Mouse (Mus musculus) skeletal muscle tissue, postnatal 0 days (tissue): ENCODE data around the gene Gm11938. TPM values are rescaled to one million over a fixed set of nuclear protein-coding genes. Genes with fewer than 3 reads are reported as not detected.

ENCODE experiments used
- polyA plus RNA-seq: library from polyadenylated mRNA; unstranded; fragments of >200 nt; fragmentation: Nextera tagmentation; extraction: Ambion mirVana; gene quantifications from 2 replicates; pipeline ENCODE4 v1.2.1, GENCODE M21; 2015

Gm11938 gene
- polyA plus RNA-seq = not detected in 2 replicates

GRCm38 (mm10) chr11:99603208-99603607 is at the start of gene Gm11938:
Gene Gm11938 (minus strand): TSS chr11:99603308.

GRCm38 (mm10) chr11:99650136-99650535 is 47.0 kb upstream of the Gm11938 start, which contains the start of gene Gm11555:
Gene Gm11555 (minus strand): TSS chr11:99650236.

DNA sequence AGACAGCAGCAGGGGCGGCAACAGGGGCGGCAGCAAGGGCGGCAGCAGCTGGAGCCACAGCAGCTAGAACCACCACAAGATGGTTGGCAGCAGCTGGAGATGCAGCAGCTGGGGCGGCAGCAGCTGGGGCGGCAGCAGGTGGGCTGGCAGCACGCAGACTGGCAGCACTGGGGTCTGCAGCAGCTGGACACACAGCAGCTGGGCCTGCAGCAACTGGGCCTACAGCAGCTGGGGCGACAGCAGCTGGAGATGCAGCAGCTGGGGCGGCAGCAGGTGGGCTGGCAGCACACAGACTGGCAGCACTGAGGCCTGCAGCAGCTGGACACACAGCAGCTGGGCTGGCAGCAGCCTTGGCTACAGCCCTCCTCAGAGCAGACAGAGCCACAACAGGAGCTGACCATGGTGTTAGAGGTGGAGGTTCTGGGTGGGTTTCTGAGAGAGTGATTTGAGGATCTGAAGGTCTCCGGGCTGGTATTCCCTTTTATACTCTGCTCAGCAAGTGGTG is 40.6 kb upstream of the Gm11938 start, which contains the start of gene Krtap4-7:
Krtap4-7 (minus strand) TSS at position 455 of the 505 bp plus-strand sequence.

DNA sequence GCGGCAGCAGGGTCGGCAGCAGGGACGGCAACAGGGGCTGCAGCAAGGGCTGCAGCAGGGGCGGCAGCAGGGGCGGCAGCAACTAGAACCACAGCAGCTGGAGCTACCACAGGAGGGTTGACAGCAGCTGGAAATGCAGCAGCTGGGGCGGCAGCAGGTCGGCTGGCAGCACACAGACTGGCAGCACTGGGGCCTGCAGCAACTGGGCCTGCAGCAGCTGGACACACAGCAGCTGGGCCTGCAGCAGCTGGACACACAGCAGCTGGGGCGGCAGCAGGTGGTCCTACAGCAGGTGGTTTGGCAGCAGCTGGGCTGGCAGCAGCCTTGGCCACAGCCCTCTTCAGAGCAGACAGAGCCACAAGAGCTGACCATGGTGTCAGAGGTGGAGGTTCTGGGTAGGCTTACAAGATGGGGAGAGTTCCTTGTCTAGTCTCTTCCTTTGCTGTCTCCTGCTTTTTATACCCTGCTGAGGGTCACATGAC is 31.6 kb upstream of the Gm11938 start, which contains the start of gene Krtap4-2:
Krtap4-2 (minus strand) TSS at position 432 of the 482 bp plus-strand sequence.

DNA sequence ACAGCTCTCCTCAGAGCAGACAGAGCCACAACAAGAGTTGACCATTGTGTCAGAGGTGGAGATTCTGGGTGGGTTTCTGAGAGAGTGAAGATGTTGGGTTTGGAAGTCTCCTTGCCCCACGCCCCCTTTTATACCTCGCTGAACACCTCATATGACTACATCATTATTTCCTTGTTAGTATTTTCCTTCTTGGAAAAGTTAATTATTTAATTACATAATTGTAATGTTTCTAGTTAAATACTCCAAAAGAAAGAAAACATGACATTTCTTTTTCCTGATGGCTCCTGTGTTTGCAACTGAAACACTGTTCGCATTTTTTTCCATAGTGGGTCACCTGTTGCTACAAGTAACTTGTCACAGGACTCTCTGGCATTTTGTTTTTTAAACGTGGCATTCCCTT is 25.0 kb upstream of the Gm11938 start, which contains the start of gene Krtap4-1:
Krtap4-1 (minus strand) TSS at position 101 of the 400 bp plus-strand sequence.

DNA sequence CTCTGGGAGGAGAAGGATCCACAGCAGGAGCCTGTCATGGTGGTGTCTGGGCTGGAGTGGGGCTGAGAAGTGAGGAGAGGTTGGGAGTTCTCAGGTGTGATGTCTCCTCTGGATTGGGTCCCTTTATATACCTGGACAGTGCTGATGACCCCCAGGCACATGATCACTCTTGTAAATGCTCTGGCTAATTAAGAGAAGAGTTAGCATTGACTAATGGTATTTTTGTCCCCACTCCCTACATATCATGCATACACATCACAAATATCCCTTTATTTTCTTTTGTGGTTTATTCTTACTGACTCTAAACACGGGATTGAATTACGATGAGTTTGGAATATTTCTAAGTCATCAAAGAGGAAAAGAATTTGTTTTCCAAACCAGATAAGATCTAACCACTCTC is 17.2 kb upstream of the Gm11938 start, which contains the start of gene Gm11562:
Gm11562 (minus strand) TSS at position 101 of the 400 bp plus-strand sequence.

DNA sequence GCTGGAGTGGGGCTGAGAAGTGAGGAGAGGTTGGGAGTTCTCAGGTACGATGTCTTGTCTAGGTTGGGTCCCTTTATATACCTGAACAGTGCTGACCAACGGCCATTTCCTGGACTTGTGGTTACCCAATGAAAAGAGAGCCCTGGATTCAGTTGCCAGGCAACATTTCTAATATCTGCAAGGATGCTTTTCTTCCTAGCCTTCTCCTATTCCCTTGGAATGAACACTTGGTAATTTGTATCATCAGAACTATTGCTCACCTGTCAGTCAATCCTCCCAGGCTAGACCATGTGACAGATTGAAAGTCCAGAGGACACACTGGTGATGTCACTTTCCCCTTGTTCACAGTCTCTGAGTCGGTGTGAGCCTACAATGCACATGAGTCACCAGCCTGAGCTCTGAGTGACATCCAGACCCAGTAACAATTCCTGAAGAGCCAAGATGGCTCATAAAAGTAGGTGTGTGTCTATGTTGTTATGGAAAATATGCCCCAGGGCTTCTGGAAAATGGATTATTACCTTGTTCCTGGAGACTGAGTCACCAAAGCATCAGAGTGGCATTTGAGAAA is 11.8 kb upstream of the Gm11938 start, which contains the start of gene Krtap2-4:
Krtap2-4 (minus strand) TSS at position 51 of the 568 bp plus-strand sequence.

GRCm38 (mm10) chr11:99610089-99610488 is 7.0 kb upstream of the Gm11938 start, which contains the start of gene Gm11937:
Gene Gm11937 (minus strand): TSS chr11:99610189.

DNA sequence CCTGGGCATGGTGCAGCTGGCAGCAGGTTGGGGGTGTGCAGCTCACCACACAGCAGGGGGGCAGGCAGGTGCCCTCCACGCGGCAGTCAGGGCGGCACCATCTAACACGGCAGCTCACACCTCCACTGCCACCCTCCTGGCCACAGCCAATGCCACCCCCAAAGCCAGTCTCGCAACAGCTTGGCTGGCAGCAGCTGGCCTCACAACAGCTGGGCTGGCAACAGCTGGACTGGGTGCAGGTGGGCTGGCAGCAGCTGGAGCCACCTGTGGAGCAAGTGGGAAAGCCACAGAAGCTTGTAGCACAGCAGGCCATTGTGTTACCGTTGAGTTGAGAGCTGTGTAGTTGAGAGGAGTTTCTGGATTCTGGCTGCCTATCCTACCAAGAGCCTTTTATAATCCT is 5.4 kb downstream of the Gm11938 start, which contains the start of gene Krtap9-3:
Krtap9-3 (minus strand) TSS at position 364 of the 400 bp plus-strand sequence.

DNA sequence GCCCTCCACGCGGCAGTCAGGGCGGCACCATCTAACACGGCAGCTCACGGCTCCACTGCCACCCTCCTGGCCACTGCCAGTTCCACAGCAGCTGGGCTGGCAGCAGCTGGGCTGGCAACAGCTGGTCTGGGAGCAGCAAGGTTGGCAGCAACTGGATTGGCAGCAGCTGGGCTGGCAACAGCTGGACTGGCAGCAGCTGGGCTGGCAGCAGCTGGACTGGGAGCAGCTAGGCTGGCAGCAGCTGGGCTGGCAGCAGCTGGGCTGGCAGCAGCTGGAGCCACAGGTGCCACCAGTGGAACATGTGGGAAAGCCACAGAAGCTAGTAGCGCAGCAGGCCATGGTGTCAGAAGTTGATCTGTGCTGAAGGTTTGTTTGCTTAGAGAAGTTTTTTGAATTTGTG is 12.1 kb downstream of the Gm11938 start, which contains the start of gene Krtap1-3:
Krtap1-3 (minus strand) TSS at position 359 of the 400 bp plus-strand sequence.

DNA sequence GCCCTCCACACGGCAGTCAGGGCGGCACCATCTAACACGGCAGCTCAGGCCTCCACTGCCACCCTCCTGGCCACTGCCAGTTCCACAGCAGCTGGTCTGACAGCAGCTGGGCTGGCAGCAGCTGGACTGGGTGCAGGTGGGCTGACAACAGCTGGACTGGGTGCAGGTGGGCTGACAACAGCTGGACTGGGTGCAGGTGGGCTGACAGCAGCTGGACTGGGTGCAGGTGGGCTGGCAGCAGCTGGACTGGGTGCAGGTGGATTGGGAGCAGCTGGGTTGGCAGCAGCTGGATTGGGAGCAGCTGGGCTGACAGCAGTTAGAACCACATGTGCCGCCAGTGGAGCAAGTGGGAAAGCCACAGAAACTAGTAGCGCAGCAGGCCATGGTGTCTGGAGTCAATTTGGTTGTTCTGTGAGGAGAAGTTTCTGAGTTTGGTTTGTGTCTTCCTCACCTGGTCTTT is 19.8 kb downstream of the Gm11938 start, which contains the start of gene Krtap1-4:
Krtap1-4 (minus strand) TSS at position 410 of the 460 bp plus-strand sequence.

DNA sequence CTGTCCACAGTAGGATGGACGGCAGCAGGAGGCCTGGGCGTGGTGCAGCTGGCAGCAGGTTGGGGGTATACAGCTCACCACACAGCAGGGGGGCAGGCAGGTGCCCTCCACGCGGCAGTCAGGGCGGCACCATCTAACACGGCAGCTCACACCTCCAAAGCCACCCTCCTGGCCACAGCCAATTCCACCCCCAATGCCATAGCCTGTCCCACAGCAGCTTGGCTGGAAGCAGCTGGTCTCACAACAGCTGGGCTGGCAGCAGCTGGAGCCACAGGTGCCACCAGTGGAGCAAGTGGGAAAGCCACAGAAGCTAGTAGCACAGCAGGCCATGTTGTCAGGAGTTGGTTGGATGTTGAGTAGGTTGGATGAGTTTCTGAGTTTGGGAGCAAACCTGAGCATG is 22.5 kb downstream of the Gm11938 start, which contains the start of gene Krtap1-5:
Krtap1-5 (minus strand) TSS at position 381 of the 400 bp plus-strand sequence.

DNA sequence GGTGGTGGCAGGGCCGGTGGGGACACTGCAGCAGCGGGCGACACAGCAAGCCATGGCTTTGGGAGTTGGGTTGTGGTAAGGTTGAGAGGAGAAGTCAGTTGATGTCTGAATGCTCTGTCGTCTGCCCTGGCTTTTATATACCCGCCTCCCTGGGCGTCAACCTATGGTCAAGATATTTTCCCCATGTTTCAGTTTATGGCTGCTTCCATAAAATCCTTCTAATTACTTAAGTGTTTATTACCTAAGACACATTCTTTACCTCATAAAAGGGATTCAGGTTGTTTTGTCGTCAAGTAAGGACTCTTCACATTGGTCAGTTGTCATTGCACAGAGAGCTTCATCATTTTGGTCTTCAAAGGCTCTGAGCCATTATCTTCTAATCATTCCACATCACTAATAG is 36.6 kb downstream of the Gm11938 start, which contains the start of gene Krtap3-1:
Krtap3-1 (minus strand) TSS at position 101 of the 400 bp plus-strand sequence.

GRCm38 (mm10) chr11:99559366-99559765 is 43.7 kb downstream of the Gm11938 start, which contains the start of gene Gm11939:
Gene Gm11939 (minus strand): TSS chr11:99559466.

GRCm38 (mm10) chr11:99556753-99557152 is 46.4 kb downstream of the Gm11938 start, which contains the start of gene Krtap3-2:
Gene Krtap3-2 (minus strand): TSS chr11:99556853.

Other genes starting within 250 kb of the Gm11938 start
- gene Krt28, start 228.4 kb downstream of the Gm11938 start, polyA plus RNA-seq = not detected in 2 replicates
- 12.9 and 155 TPM in 2 replicates for gene Krt10, start 213.9 kb downstream of the Gm11938 start, polyA plus RNA-seq
- gene Krt12, start 181.0 kb downstream of the Gm11938 start, polyA plus RNA-seq = 2.1 TPM in 1 of 2 replicates, not detected in the other
- 0.13 TPM in 1 of 2 replicates, not detected in the other for gene Krt20, start 165.2 kb downstream of the Gm11938 start, polyA plus RNA-seq
- gene Krt23, start 110.2 kb downstream of the Gm11938 start, polyA plus RNA-seq = 3.5 TPM in 1 of 2 replicates, not detected in the other
- not detected in 2 replicates for gene Krt39, start 82.0 kb downstream of the Gm11938 start, polyA plus RNA-seq
- not detected in 2 replicates for gene Krt40, start 60.1 kb downstream of the Gm11938 start, polyA plus RNA-seq
- not detected in 2 replicates for gene Krtap3-3, start 52.4 kb downstream of the Gm11938 start, polyA plus RNA-seq
- not detected in 2 replicates for gene Krtap3-2, start 46.5 kb downstream of the Gm11938 start, polyA plus RNA-seq
- not detected in 2 replicates for gene Gm11939, start 43.8 kb downstream of the Gm11938 start, polyA plus RNA-seq
- gene Krtap3-1, start 36.7 kb downstream of the Gm11938 start, polyA plus RNA-seq = not detected in 2 replicates
- not detected in 2 replicates for gene Krtap1-5, start 22.3 kb downstream of the Gm11938 start, polyA plus RNA-seq
- not detected in 2 replicates for gene Krtap1-4, start 19.7 kb downstream of the Gm11938 start, polyA plus RNA-seq
- not detected in 2 replicates for gene Krtap1-3, start 12.0 kb downstream of the Gm11938 start, polyA plus RNA-seq
- not detected in 2 replicates for gene Krtap9-3, start 5.2 kb downstream of the Gm11938 start, polyA plus RNA-seq
- gene Gm11937, start 6.9 kb upstream of the Gm11938 start, polyA plus RNA-seq = not detected in 2 replicates
- not detected in 2 replicates for gene Krtap2-4, start 11.5 kb upstream of the Gm11938 start, polyA plus RNA-seq
- gene Gm11562, start 17.1 kb upstream of the Gm11938 start, polyA plus RNA-seq = not detected in 2 replicates
- not detected in 2 replicates for gene Krtap4-1, start 24.9 kb upstream of the Gm11938 start, polyA plus RNA-seq
- not detected in 2 replicates for gene Krtap4-2, start 31.8 kb upstream of the Gm11938 start, polyA plus RNA-seq
- gene Krtap4-7, start 40.8 kb upstream of the Gm11938 start, polyA plus RNA-seq = not detected in 2 replicates
- not detected in 2 replicates for gene Gm11555, start 46.9 kb upstream of the Gm11938 start, polyA plus RNA-seq
- gene Gm11563, start 55.7 kb upstream of the Gm11938 start, polyA plus RNA-seq = not detected in 2 replicates
- not detected in 2 replicates for gene Krtap4-6, start 62.7 kb upstream of the Gm11938 start, polyA plus RNA-seq
- not detected in 2 replicates for gene Gm14190, start 87.4 kb upstream of the Gm11938 start, polyA plus RNA-seq
- not detected in 2 replicates for gene Gm14180, start 131.0 kb upstream of the Gm11938 start, polyA plus RNA-seq
- gene Gm11595, start 169.6 kb upstream of the Gm11938 start, polyA plus RNA-seq = not detected in 2 replicates
- not detected in 2 replicates for gene Krtap4-8, start 177.4 kb upstream of the Gm11938 start, polyA plus RNA-seq
- gene Krtap4-9, start 181.9 kb upstream of the Gm11938 start, polyA plus RNA-seq = not detected in 2 replicates
- gene Gm11596, start 190.2 kb upstream of the Gm11938 start, polyA plus RNA-seq = not detected in 2 replicates
- not detected in 2 replicates for gene Gm11569, start 195.6 kb upstream of the Gm11938 start, polyA plus RNA-seq
- not detected in 2 replicates for gene Gm11554, start 201.1 kb upstream of the Gm11938 start, polyA plus RNA-seq
- not detected in 2 replicates for gene Krtap4-13, start 206.6 kb upstream of the Gm11938 start, polyA plus RNA-seq
- not detected in 2 replicates for gene Gm11564, start 212.4 kb upstream of the Gm11938 start, polyA plus RNA-seq
- not detected in 2 replicates for gene 2300003K06Rik, start 234.8 kb upstream of the Gm11938 start, polyA plus RNA-seq
- gene Krtap4-16, start 248.3 kb upstream of the Gm11938 start, polyA plus RNA-seq = not detected in 2 replicates